Mouse (Mus musculus): ENCODE data around the gene Arhgef11. TPM values are rescaled to one million over a fixed set of nuclear protein-coding genes. Genes with fewer than 3 reads are reported as not detected.

Arhgef11 gene
- polyA plus RNA-seq, 1 experiment from 2014 or later: 14.4 TPM

- Histone ChIP-seq H3K27ac (no peak overlapping the region), H3K4me2 (peak overlapping the region; percentile 90), H3K27me3 (replicated peaks) (no peaks in the 10 kb centered on the region), H3K36me3 (no peaks in the 10 kb centered on the region), H3K4me1 (peaks cover 25% of the 10 kb centered on the region), H3K9me3 (no peaks in the 10 kb centered on the region), H3K9ac (peak overlapping the region; percentile 16), H3K4me3 (replicated peaks) (peak overlapping the region; percentile 29)
- 37% methylated on average over 7 of the region's 7 CpGs for WGBS
- no peak for ATAC-seq (ENCODE audit: insufficient read depth, low FRiP score, low read depth)
Observed at GRCm38 (mm10) chr3:87620218-87620891, 3.0 kb downstream of the Arhgef11 start.

GRCm38 (mm10) chr3:87624899-87625298 is 7.5 kb downstream of the Arhgef11 start:
- Histone ChIP-seq H3K4me2 (no peak overlapping the region), H3K9me3 (no peaks in the 10 kb centered on the region), H3K9ac (no peak overlapping the region), H3K36me3 (no peaks in the 10 kb centered on the region), H3K4me1 (peaks cover 12% of the 10 kb centered on the region), H3K27me3 (replicated peaks) (no peaks in the 10 kb centered on the region), H3K4me3 (replicated peaks) (no peak overlapping the region), H3K27ac (no peak overlapping the region)
- WGBS: 77% methylated on average over 4 of the region's 4 CpGs
- no peak for ATAC-seq (ENCODE audit: insufficient read depth, low FRiP score, low read depth)

- Histone ChIP-seq H3K4me1 (no peaks in the 10 kb centered on the region), H3K4me2 (no peak overlapping the region), H3K36me3 (no peaks in the 10 kb centered on the region), H3K9ac (no peak overlapping the region), H3K9me3 (no peaks in the 10 kb centered on the region), H3K27me3 (replicated peaks) (no peaks in the 10 kb centered on the region), H3K4me3 (replicated peaks) (no peak overlapping the region), H3K27ac (no peak overlapping the region)
- 83% methylated on average over 9 of the region's 9 CpGs for WGBS
- ATAC-seq (ENCODE audit: insufficient read depth, low FRiP score, low read depth): no peak
Observed at GRCm38 (mm10) chr3:87630899-87631298, 13.5 kb downstream of the Arhgef11 start.

GRCm38 (mm10) chr3:87631408-87631807 is 14.0 kb downstream of the Arhgef11 start:
- H3K36me3 ChIP-seq: no peaks in the 10 kb centered on the region
- H3K4me2 ChIP-seq: no peak overlapping the region
- H3K9ac ChIP-seq: no peak overlapping the region
- no peak overlapping the region for H3K4me3 ChIP-seq (replicated peaks)
- no peaks in the 10 kb centered on the region for H3K4me1 ChIP-seq
- WGBS: 76% methylated on average over 4 of the region's 4 CpGs
- no peak overlapping the region for H3K27ac ChIP-seq
- no peaks in the 10 kb centered on the region for H3K27me3 ChIP-seq (replicated peaks)
- no peaks in the 10 kb centered on the region for H3K9me3 ChIP-seq
- no peak for ATAC-seq (ENCODE audit: insufficient read depth, low FRiP score, low read depth)

GRCm38 (mm10) chr3:87635514-87635913 is 18.2 kb downstream of the Arhgef11 start:
- 53% methylated on average over 4 of the region's 4 CpGs for WGBS
- Histone ChIP-seq H3K4me1 (no peaks in the 10 kb centered on the region), H3K27ac (no peak overlapping the region), H3K36me3 (no peaks in the 10 kb centered on the region), H3K9me3 (no peaks in the 10 kb centered on the region), H3K4me2 (no peak overlapping the region), H3K9ac (no peak overlapping the region), H3K4me3 (replicated peaks) (no peak overlapping the region), H3K27me3 (replicated peaks) (no peaks in the 10 kb centered on the region)
- ATAC-seq (ENCODE audit: insufficient read depth, low FRiP score, low read depth): no peak

GRCm38 (mm10) chr3:87643453-87643852 is 26.1 kb downstream of the Arhgef11 start:
- WGBS: 65% methylated on average over 1 of the region's 1 CpGs
- no peaks in the 10 kb centered on the region for H3K36me3 ChIP-seq
- no peak overlapping the region for H3K4me3 ChIP-seq (replicated peaks)
- no peak overlapping the region for H3K9ac ChIP-seq
- H3K27ac ChIP-seq: no peak overlapping the region
- no peaks in the 10 kb centered on the region for H3K27me3 ChIP-seq (replicated peaks)
- ATAC-seq (ENCODE audit: insufficient read depth, low FRiP score, low read depth): no peak
- H3K4me1 ChIP-seq: no peaks in the 10 kb centered on the region
- no peak overlapping the region for H3K4me2 ChIP-seq
- H3K9me3 ChIP-seq: no peaks in the 10 kb centered on the region

- WGBS: 89% methylated on average over 1 of the region's 1 CpGs
- H3K27ac ChIP-seq: no peak overlapping the region
- no peak for ATAC-seq (ENCODE audit: insufficient read depth, low FRiP score, low read depth)
- H3K27me3 ChIP-seq (replicated peaks): no peaks in the 10 kb centered on the region
- H3K4me3 ChIP-seq (replicated peaks): no peak overlapping the region
- no peaks in the 10 kb centered on the region for H3K4me1 ChIP-seq
- H3K4me2 ChIP-seq: no peak overlapping the region
- no peaks in the 10 kb centered on the region for H3K36me3 ChIP-seq
- H3K9me3 ChIP-seq: no peaks in the 10 kb centered on the region
- no peak overlapping the region for H3K9ac ChIP-seq
Observed at GRCm38 (mm10) chr3:87646174-87646573, 28.8 kb downstream of the Arhgef11 start.

DNA sequence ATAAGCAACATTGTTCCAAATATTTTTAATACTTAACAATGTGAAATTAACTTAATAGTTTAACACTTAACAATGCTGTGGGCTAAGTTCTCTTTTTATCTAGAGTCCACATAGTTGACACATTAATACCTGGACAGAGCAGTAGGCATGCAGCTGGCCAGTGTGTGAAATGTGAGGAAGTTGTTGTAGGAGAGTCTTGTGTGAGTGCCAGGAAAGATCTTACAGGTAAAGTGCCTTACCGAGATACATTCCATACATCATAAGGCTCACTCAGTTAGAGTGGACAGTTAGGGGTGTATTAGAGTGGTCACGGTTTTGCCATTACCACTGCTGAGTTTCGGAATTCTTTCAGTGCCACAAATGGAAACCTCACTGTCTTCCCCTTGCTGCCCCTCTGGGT is 31.7 kb downstream of the Arhgef11 start:
- Histone ChIP-seq H3K4me2 (no peak overlapping the region), H3K4me3 (replicated peaks) (no peak overlapping the region), H3K9ac (no peak overlapping the region), H3K27ac (no peak overlapping the region), H3K36me3 (no peaks in the 10 kb centered on the region), H3K4me1 (no peaks in the 10 kb centered on the region), H3K9me3 (no peaks in the 10 kb centered on the region), H3K27me3 (replicated peaks) (no peaks in the 10 kb centered on the region)
- WGBS: 85% methylated on average over 3 of the region's 3 CpGs
- no peak for ATAC-seq (ENCODE audit: insufficient read depth, low FRiP score, low read depth)

GRCm38 (mm10) chr3:87658348-87658747 is 41.0 kb downstream of the Arhgef11 start:
- Histone ChIP-seq H3K4me2 (no peak overlapping the region), H3K9ac (no peak overlapping the region), H3K36me3 (no peaks in the 10 kb centered on the region), H3K9me3 (no peaks in the 10 kb centered on the region), H3K4me1 (no peaks in the 10 kb centered on the region), H3K27me3 (replicated peaks) (no peaks in the 10 kb centered on the region), H3K27ac (no peak overlapping the region), H3K4me3 (replicated peaks) (no peak overlapping the region)
- ATAC-seq (ENCODE audit: insufficient read depth, low FRiP score, low read depth): no peak
- 66% methylated on average over 2 of the region's 2 CpGs for WGBS

- Histone ChIP-seq H3K4me3 (replicated peaks) (no peak overlapping the region), H3K4me2 (no peak overlapping the region), H3K9ac (no peak overlapping the region), H3K27ac (no peak overlapping the region), H3K36me3 (no peaks in the 10 kb centered on the region), H3K4me1 (no peaks in the 10 kb centered on the region), H3K27me3 (replicated peaks) (no peaks in the 10 kb centered on the region), H3K9me3 (no peaks in the 10 kb centered on the region)
- 83% methylated on average over 9 of the region's 9 CpGs for WGBS
- no peak for ATAC-seq (ENCODE audit: insufficient read depth, low FRiP score, low read depth)
Observed at GRCm38 (mm10) chr3:87659692-87660429, 42.5 kb downstream of the Arhgef11 start.

- no peaks in the 10 kb centered on the region for H3K9me3 ChIP-seq
- H3K36me3 ChIP-seq: no peaks in the 10 kb centered on the region
- 84% methylated on average over 4 of the region's 4 CpGs for WGBS
- H3K27me3 ChIP-seq (replicated peaks): no peaks in the 10 kb centered on the region
- no peaks in the 10 kb centered on the region for H3K4me1 ChIP-seq
- no peak overlapping the region for H3K4me2 ChIP-seq
- no peak overlapping the region for H3K9ac ChIP-seq
- H3K4me3 ChIP-seq (replicated peaks): no peak overlapping the region
- no peak for ATAC-seq (ENCODE audit: insufficient read depth, low FRiP score, low read depth)
- H3K27ac ChIP-seq: no peak overlapping the region
Observed at GRCm38 (mm10) chr3:87660479-87660878, 43.1 kb downstream of the Arhgef11 start.

GRCm38 (mm10) chr3:87661291-87661690 is 43.9 kb downstream of the Arhgef11 start:
- no peaks in the 10 kb centered on the region for H3K9me3 ChIP-seq
- H3K9ac ChIP-seq: no peak overlapping the region
- no peak for ATAC-seq (ENCODE audit: insufficient read depth, low FRiP score, low read depth)
- no peak overlapping the region for H3K4me3 ChIP-seq (replicated peaks)
- H3K4me1 ChIP-seq: no peaks in the 10 kb centered on the region
- 94% methylated on average over 1 of the region's 1 CpGs for WGBS
- no peak overlapping the region for H3K27ac ChIP-seq
- H3K36me3 ChIP-seq: no peaks in the 10 kb centered on the region
- H3K4me2 ChIP-seq: no peak overlapping the region
- no peaks in the 10 kb centered on the region for H3K27me3 ChIP-seq (replicated peaks)

All from stomach, embryonic 15.5 days (tissue).